Mouse (Mus musculus): ENCODE measurements around the gene Car11. TPM values are rescaled to one million over a fixed set of nuclear protein-coding genes. Genes with fewer than 3 reads are reported as not detected.

The Car11 gene
- total RNA-seq, 2 experiments from 2014 or later: 211 to 244 TPM

GRCm38 (mm10) chr7:45705443-45705864 is 5.8 kb downstream of the Car11 start:
- Histone ChIP-seq H3K27ac (peak overlapping the region; percentile 98), H3K4me3 (peak overlapping the region; percentile 68)
- DNase-seq (ENCODE audit: extremely low spot score in 1 of 2, low spot score in 2 of 2): no peak
- intact Hi-C loops (cut with DNase I): no loop called here
- TF ChIP-seq CTCF (IDR thresholded peaks at IDR 0.05): no peak; the same call in 1 of the 2 replicates

DNA sequence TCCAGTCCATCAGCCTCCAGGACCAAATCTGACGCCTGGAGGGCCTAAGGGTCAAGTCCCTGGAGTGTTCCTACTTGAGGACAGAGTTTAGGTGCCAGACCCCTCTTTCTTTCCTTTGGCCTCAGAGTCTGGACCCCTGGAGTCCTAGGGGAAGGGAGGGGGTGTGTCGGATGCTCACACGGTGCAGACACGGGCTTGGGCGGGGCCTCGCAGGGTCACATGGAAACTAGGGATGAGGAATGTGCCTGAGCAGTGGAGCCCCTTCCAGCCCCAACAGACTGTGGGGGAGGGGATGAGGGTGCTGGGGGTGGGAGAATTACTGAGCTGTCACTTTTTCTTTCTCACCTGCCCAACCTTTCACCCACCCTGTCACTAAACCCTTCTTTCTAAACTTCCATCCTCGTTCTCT is 6.2 kb downstream of the Car11 start:
- intact Hi-C loops (cut with DNase I): no loop called here
- no peak for TF ChIP-seq CTCF (IDR thresholded peaks at IDR 0.05)
- peak; percentile 65 to 77 for DNase-seq (ENCODE audit: extremely low spot score in 1 of 2, low spot score in 2 of 2)

GRCm38 (mm10) chr7:45706721-45707241 is 7.1 kb downstream of the Car11 start:
- peak overlapping the region; percentile 98 for H3K27ac ChIP-seq
- intact Hi-C loops (cut with DNase I): no loop called here
- TF ChIP-seq CTCF (IDR thresholded peaks at IDR 0.05): no peak; the same call in 1 of the 2 replicates
- H3K4me3 ChIP-seq: peak overlapping the region; percentile 68
- peak; percentile 86 to 87 for DNase-seq (ENCODE audit: extremely low spot score in 1 of 2, low spot score in 2 of 2)

More for the DNA sequence above, 6.2 kb downstream of the Car11 start:
- H3K4me3 ChIP-seq: peak overlapping the region; percentile 68
- H3K27ac ChIP-seq: peak overlapping the region; percentile 98

- intact Hi-C loops (cut with DNase I): no loop called here
- no peak for TF ChIP-seq CTCF (IDR thresholded peaks at IDR 0.05)
- peak; percentile 93 to 94 for DNase-seq (ENCODE audit: extremely low spot score in 1 of 2, low spot score in 2 of 2)
- H3K4me3 ChIP-seq: peak overlapping the region; percentile 68
- H3K27ac ChIP-seq: peak overlapping the region; percentile 98
Measured at GRCm38 (mm10) chr7:45707375-45707967, 7.8 kb downstream of the Car11 start.

GRCm38 (mm10) chr7:45708221-45708761 is 8.6 kb downstream of the Car11 start:
- intact Hi-C loops (cut with DNase I): no loop called here

GRCm38 (mm10) chr7:45709036-45709435 is 9.4 kb downstream of the Car11 start:
- intact Hi-C loops (cut with DNase I): no loop called here
- no peak for TF ChIP-seq CTCF (IDR thresholded peaks at IDR 0.05)
- Histone ChIP-seq H3K27ac (peak overlapping the region; percentile 98), H3K4me3 (0 out of 2 replicates have a peak overlapping the region, but pooled peaks have one; percentile 68)
- DNase-seq (ENCODE audit: extremely low spot score in 1 of 2, low spot score in 2 of 2): peak in 1 of 2 experiments; percentile 38

More at GRCm38 (mm10) chr7:45708221-45708761, 8.6 kb downstream of the Car11 start:
- peak in 1 of 2 experiments; percentile 29 for DNase-seq (ENCODE audit: extremely low spot score in 1 of 2, low spot score in 2 of 2)
- Histone ChIP-seq H3K4me3 (peak overlapping the region; percentile 68), H3K27ac (peak overlapping the region; percentile 98)
- TF ChIP-seq CTCF (IDR thresholded peaks at IDR 0.05): no peak

DNA sequence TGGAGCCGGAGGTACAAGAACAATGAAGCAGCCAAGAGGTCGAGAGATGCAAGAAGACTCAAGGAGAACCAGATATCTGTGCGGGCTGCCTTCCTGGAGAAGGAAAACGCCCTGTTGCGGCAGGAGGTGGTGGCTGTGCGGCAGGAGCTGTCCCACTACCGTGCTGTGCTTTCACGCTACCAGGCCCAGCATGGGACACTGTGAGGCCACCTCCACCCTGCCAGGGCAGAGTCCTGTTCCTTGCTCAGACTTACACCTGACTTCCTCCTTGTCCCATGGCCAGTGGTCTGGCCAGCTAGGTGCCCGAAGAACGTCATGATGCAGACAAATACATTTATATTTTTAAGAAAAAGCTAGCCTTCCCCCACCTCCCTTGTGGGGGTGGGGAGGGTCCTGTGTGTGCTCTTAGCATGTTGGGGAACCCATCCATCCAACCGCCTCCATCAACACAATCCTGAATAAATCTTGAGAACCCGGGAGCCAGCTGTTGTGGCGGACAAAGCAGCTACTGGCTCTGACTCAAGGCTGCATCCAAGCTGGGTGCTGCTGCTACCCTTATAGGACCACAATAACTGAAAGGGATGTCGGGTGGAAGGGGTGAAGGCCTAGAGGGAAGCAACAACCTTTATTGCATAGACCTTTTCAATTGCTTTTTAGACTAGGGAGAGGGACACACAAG is 10.2 kb downstream of the Car11 start:
- TF ChIP-seq CTCF (IDR thresholded peaks at IDR 0.05): no peak
- H3K4me3 ChIP-seq: no peak overlapping the region
- DNase-seq (ENCODE audit: extremely low spot score in 1 of 2, low spot score in 2 of 2): peak in 1 of 2 experiments; percentile 19
- intact Hi-C loops (cut with DNase I): no loop called here
- H3K27ac ChIP-seq: peak overlapping the region; percentile 98

- Histone ChIP-seq H3K27ac (peak overlapping the region; percentile 98; the same call in 1 of the 2 replicates), H3K4me3 (no peak overlapping the region)
- peak in 1 of 2 experiments; percentile 21 for DNase-seq (ENCODE audit: extremely low spot score in 1 of 2, low spot score in 2 of 2)
- no peak for TF ChIP-seq CTCF (IDR thresholded peaks at IDR 0.05)
- intact Hi-C loops (cut with DNase I): no loop called here
Measured at GRCm38 (mm10) chr7:45710477-45711191, 11.0 kb downstream of the Car11 start.

DNA sequence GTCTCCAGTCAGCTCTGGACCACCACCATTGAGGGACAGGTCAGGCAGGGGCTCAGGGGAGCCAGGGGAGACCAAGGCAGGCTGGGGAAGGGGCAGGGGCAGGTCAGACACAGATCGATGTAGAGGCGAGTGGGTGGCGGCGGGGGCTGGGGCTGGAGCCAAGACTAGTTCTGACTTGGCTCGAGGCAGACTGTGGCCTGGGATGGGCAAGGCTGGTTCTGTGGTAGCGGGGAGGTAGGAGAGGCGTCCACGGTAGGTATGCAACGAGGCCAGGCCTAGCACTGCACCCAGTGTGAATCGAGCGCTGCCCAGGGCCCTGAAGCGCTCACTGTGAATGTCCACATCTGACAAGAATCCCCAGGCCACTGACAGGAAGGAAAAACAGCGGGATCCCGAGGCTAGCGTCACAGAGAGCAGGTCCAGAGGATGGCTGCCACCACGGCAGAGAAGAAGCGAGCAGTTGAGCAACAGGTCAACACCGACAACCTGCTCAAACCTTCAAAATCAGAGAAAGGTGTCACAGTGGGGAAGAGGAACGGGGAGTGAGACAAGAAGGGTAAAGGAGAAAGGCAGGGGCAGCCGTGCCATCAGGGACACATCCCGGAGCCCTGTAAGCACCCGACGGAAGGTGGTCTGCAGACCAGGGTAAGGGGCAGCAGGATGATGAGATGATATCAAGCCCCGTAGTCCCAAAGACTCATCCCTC is 11.8 kb downstream of the Car11 start:
- Histone ChIP-seq H3K27ac (peak overlapping the region; percentile 11; the same call in 1 of the 2 replicates), H3K4me3 (no peak overlapping the region)
- intact Hi-C loops (cut with DNase I): no loop called here
- TF ChIP-seq CTCF (IDR thresholded peaks at IDR 0.05): no peak
- DNase-seq (ENCODE audit: extremely low spot score in 1 of 2, low spot score in 2 of 2): peak in 1 of 2 experiments; percentile 19

DNA sequence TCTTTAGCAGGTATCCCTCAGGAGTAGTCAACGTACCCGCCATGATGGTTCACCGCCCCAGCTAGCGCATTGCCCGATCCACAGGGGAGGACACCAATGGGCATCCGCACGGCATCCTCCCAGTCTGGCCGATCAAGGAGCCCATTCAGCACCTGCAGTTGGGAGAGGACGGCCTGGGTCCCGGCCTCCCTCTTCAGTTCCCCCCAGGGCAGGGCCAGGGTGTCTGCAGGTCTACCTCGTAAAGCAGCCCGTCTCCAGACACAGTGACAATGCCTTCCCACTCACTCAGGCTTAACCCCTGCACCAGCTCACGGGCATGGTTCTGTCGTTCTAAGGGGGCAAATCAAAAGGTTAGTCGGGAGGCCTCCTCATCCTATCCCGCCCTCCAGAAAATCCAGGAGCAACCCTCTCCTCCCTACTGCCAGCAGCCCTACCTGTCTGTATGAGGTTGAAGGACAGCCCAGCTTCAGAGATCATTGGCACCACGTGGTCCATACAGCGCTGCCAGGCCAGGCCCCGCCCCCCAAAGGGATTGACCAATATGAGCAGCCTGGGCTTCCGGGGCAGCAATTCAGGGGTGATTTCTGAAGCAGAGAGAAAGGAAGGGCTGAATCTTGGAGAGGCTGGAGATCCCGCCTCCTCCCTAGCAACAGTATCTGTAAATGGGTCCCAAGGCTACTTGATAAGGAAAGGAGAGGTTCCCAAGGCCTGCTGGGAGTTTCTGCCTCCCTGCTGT is 12.5 kb downstream of the Car11 start:
- DNase-seq (ENCODE audit: extremely low spot score in 1 of 2, low spot score in 2 of 2): no peak
- H3K27ac ChIP-seq: no peak overlapping the region
- no peak for TF ChIP-seq CTCF (IDR thresholded peaks at IDR 0.05)
- no peak overlapping the region for H3K4me3 ChIP-seq
- intact Hi-C loops (cut with DNase I): no loop called here

Measured in left cerebral cortex, adult 2 months (tissue).